In the genomic region with DNA sequence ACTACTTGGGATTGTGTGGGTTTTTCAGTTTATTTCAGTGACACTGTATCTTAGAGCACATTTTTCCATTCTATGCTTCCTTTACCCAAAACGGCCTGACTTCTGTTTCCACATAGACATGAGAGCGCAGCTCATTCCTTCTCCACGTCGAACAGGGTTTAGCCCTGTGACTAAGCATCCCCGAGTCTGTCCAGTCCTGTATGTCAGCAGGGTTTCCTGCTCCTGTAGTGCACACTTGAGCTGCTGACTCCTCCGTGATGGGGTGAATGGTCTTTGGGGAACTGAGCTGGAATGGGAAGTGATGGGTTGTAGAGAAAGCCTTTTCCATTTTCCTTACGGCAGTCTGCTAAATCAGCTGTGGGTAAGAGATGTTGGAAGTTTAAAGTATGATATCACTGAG, we compare ENCODE assay signal across 12 mouse cellular contexts.
A peak's percentile ranks its signal among the peaks of the same experiment; 100 is the strongest.
DNase-seq lines count a peak whose midpoint lies in the region; ATAC-seq and TF ChIP-seq lines count a peak whose summit lies in the region.
"Had no signal": no experiment of that assay in that cellular context is flagged by ENCODE, and none has a peak within 500 bp of the region (broad histone marks: within the 10 kb centered on the region; RNA-seq: fewer than 3 reads in every experiment).

No protein-coding gene starts in this region.

- H3K9me3 ChIP-seq in embryonic facial prominence, embryonic 13.5 days: no peaks in the 10 kb centered on the region
- H3K9me3 ChIP-seq in embryonic facial prominence, embryonic 10.5 days: no peaks in the 10 kb centered on the region
- no peaks in the 10 kb centered on the region for H3K9me3 ChIP-seq in lung, embryonic 14.5 days (ENCODE audit: low read depth, low read length)
- no peaks in the 10 kb centered on the region for H3K9me3 ChIP-seq in lung, postnatal 0 days (ENCODE audit: low read length)
- H3K9me3 ChIP-seq in forebrain, embryonic 15.5 days: no peaks in the 10 kb centered on the region
- no peaks in the 10 kb centered on the region for H3K9me3 ChIP-seq in neural tube, embryonic 14.5 days (ENCODE audit: control insufficient read depth, low read length)
- H3K9me3 ChIP-seq: embryonic facial prominence, embryonic 15.5 days; neural tube, embryonic 12.5 days had no signal

- 0 out of 2 replicates have a peak overlapping the region, but pooled peaks have one; percentile 28 for H3K27ac ChIP-seq in embryonic facial prominence, embryonic 13.5 days
- no peak overlapping the region for H3K27ac ChIP-seq in embryonic facial prominence, embryonic 10.5 days (replicated peaks)
- H3K27ac ChIP-seq in lung, embryonic 14.5 days (ENCODE audit: low read depth): peak overlapping the region; percentile 50
- no peak overlapping the region for H3K27ac ChIP-seq in lung, postnatal 0 days (ENCODE audit: low read length)
- peak overlapping the region; percentile 27; the same call in 1 of the 2 replicates for H3K27ac ChIP-seq in forebrain, embryonic 15.5 days (replicated peaks)
- peak overlapping the region; percentile 23; the same call in 1 of the 2 replicates for H3K27ac ChIP-seq in neural tube, embryonic 14.5 days (ENCODE audit: low read depth, low read length)
- H3K27ac ChIP-seq: embryonic facial prominence, embryonic 15.5 days; neural tube, embryonic 12.5 days had no signal

- H3K4me1 ChIP-seq in embryonic facial prominence, embryonic 13.5 days: peaks cover 15% of the 10 kb centered on the region
- H3K4me1 ChIP-seq in embryonic facial prominence, embryonic 10.5 days: no peaks in the 10 kb centered on the region
- H3K4me1 ChIP-seq in lung, embryonic 14.5 days (ENCODE audit: insufficient read depth): peaks cover 20% of the 10 kb centered on the region; the same call in 1 of the 2 replicates
- no peaks in the 10 kb centered on the region for H3K4me1 ChIP-seq in lung, postnatal 0 days (ENCODE audit: insufficient read depth, low read depth, low read length)
- peaks cover 7% of the 10 kb centered on the region; the same call in 1 of the 2 replicates for H3K4me1 ChIP-seq in forebrain, embryonic 15.5 days
- H3K4me1 ChIP-seq in neural tube, embryonic 14.5 days (ENCODE audit: control insufficient read depth, insufficient read depth, low read length): no peaks in the 10 kb centered on the region
- H3K4me1 ChIP-seq: neural tube, embryonic 12.5 days had no signal

- ATAC-seq in embryonic facial prominence, embryonic 13.5 days (ENCODE audit: insufficient number of reproducible peaks, insufficient read depth, low FRiP score, low TSS enrichment, low read depth): no peak
- no peak for ATAC-seq in lung, embryonic 14.5 days (ENCODE audit: insufficient read depth)
- no peak for ATAC-seq in lung, postnatal 0 days
- 0 out of 2 replicates have a peak, but pooled peaks have one; percentile 38 for ATAC-seq in forebrain, embryonic 15.5 days (replicated peaks)
- ATAC-seq in neural tube, embryonic 14.5 days (ENCODE audit: low read depth): no peak
- ATAC-seq: inflammation-experienced regulatory T-cells, adult 6 months had no signal

- no peak for DNase-seq in embryonic facial prominence, embryonic 10.5 days (ENCODE audit: low spot score)
- DNase-seq in lung, embryonic 14.5 days: no peak
- DNase-seq in lung, postnatal 0 days (ENCODE audit: low spot score): no peak
- no peak for DNase-seq in cerebellum, adult 9-10 months
- DNase-seq in lung, postnatal 14 days: no peak
- DNase-seq: cerebellum, adult 8-10 months had no signal

- no peak for TF ChIP-seq EP300 in lung, postnatal 0 days (IDR thresholded peaks at IDR 0.05)

- WGBS in embryonic facial prominence, embryonic 13.5 days: 60% methylated on average over 7 of the region's 7 CpGs
- 81% methylated on average over 7 of the region's 7 CpGs for WGBS in embryonic facial prominence, embryonic 10.5 days
- 52% methylated on average over 7 of the region's 7 CpGs for WGBS in lung, embryonic 14.5 days
- WGBS in lung, postnatal 0 days: 59% methylated on average over 7 of the region's 7 CpGs
- 78% methylated on average over 7 of the region's 7 CpGs for WGBS in forebrain, embryonic 15.5 days
- 69% methylated on average over 7 of the region's 7 CpGs for WGBS in neural tube, embryonic 14.5 days

- H3K36me3 ChIP-seq in embryonic facial prominence, embryonic 13.5 days: peaks cover 6% of the 10 kb centered on the region
- H3K36me3 ChIP-seq in embryonic facial prominence, embryonic 10.5 days (replicated peaks): peaks cover 3% of the 10 kb centered on the region
- 0 out of 2 replicates have a peak, but pooled peaks cover 8% of the 10 kb centered on the region for H3K36me3 ChIP-seq in lung, embryonic 14.5 days (ENCODE audit: insufficient read depth)
- no peaks in the 10 kb centered on the region for H3K36me3 ChIP-seq in lung, postnatal 0 days (ENCODE audit: insufficient read depth, low read length)
- H3K36me3 ChIP-seq in forebrain, embryonic 15.5 days: peaks cover 9% of the 10 kb centered on the region
- H3K36me3 ChIP-seq in neural tube, embryonic 14.5 days (ENCODE audit: control insufficient read depth, insufficient read depth, low read length): no peaks in the 10 kb centered on the region
- H3K36me3 ChIP-seq: embryonic facial prominence, embryonic 15.5 days had no signal

- H3K4me2 ChIP-seq in embryonic facial prominence, embryonic 13.5 days: no peak overlapping the region
- H3K4me2 ChIP-seq in lung, embryonic 14.5 days: no peak overlapping the region
- H3K4me2 ChIP-seq in lung, postnatal 0 days (replicated peaks; ENCODE audit: low read depth, low read length): no peak overlapping the region
- H3K4me2 ChIP-seq in forebrain, embryonic 15.5 days (replicated peaks): no peak overlapping the region
- H3K4me2 ChIP-seq in neural tube, embryonic 14.5 days (ENCODE audit: low read depth, low read length): no peak overlapping the region
- H3K4me2 ChIP-seq: embryonic facial prominence, embryonic 15.5 days; neural tube, embryonic 12.5 days had no signal

- no peaks in the 10 kb centered on the region for H3K27me3 ChIP-seq in embryonic facial prominence, embryonic 13.5 days
- H3K27me3 ChIP-seq in embryonic facial prominence, embryonic 10.5 days (replicated peaks; ENCODE audit: low read depth, poor library complexity, severe bottlenecking): no peaks in the 10 kb centered on the region
- no peaks in the 10 kb centered on the region for H3K27me3 ChIP-seq in lung, embryonic 14.5 days (ENCODE audit: insufficient read depth, low read length)
- H3K27me3 ChIP-seq in lung, postnatal 0 days (replicated peaks; ENCODE audit: insufficient read depth, low read length): no peaks in the 10 kb centered on the region
- H3K27me3 ChIP-seq in forebrain, embryonic 15.5 days: no peaks in the 10 kb centered on the region
- H3K27me3 ChIP-seq in neural tube, embryonic 14.5 days (ENCODE audit: control insufficient read depth, insufficient read depth, low read length): no peaks in the 10 kb centered on the region
- H3K27me3 ChIP-seq: embryonic facial prominence, embryonic 15.5 days; neural tube, embryonic 12.5 days had no signal

- H3K4me3 ChIP-seq in embryonic facial prominence, embryonic 13.5 days: no peak overlapping the region
- no peak overlapping the region for H3K4me3 ChIP-seq in embryonic facial prominence, embryonic 10.5 days
- H3K4me3 ChIP-seq in lung, embryonic 14.5 days (ENCODE audit: low read depth, low read length): no peak overlapping the region
- H3K4me3 ChIP-seq in lung, postnatal 0 days (ENCODE audit: low read depth, low read length): no peak overlapping the region
- no peak overlapping the region for H3K4me3 ChIP-seq in forebrain, embryonic 15.5 days
- no peak overlapping the region for H3K4me3 ChIP-seq in neural tube, embryonic 14.5 days (ENCODE audit: low read depth, low read length)
- H3K4me3 ChIP-seq: embryonic facial prominence, embryonic 15.5 days; neural tube, embryonic 12.5 days had no signal

- H3K9ac ChIP-seq in embryonic facial prominence, embryonic 13.5 days: no peak overlapping the region
- no peak overlapping the region for H3K9ac ChIP-seq in lung, embryonic 14.5 days
- no peak overlapping the region for H3K9ac ChIP-seq in lung, postnatal 0 days (replicated peaks; ENCODE audit: low read depth)
- no peak overlapping the region for H3K9ac ChIP-seq in forebrain, embryonic 15.5 days (replicated peaks)
- no peak overlapping the region for H3K9ac ChIP-seq in neural tube, embryonic 14.5 days (replicated peaks; ENCODE audit: low read depth, low read length)
- H3K9ac ChIP-seq: embryonic facial prominence, embryonic 15.5 days; neural tube, embryonic 12.5 days had no signal

- no peak for TF ChIP-seq CTCF in lung, embryonic 14.5 days (IDR thresholded peaks at IDR 0.05; ENCODE audit: low read depth)
- TF ChIP-seq CTCF in lung, postnatal 0 days (IDR thresholded peaks at IDR 0.05): no peak

Comparison
In these comparisons a context has a peak if more than half of its experiments do, and no peak if none do; other contexts are left out.
1. H3K27ac ChIP-seq: peak in embryonic facial prominence, embryonic 13.5 days (single experiment), lung, embryonic 14.5 days (single experiment), forebrain, embryonic 15.5 days (single experiment) and neural tube, embryonic 14.5 days (single experiment); none in embryonic facial prominence, embryonic 10.5 days (single experiment) and lung, postnatal 0 days (single experiment).